Mouse (Mus musculus): Measurements from ENCODE around the gene Rab11fip3.

GRCm38 (mm10) chr17:26008331-26008730 lies 61.0 kb downstream of the Rab11fip3 start:
- TF ChIP-seq CTCF (IDR thresholded peaks at IDR 0.05; ENCODE audit: low read depth) (no peak), EP300 (IDR thresholded peaks at IDR 0.05; ENCODE audit: low read depth) (no peak)
